Mouse (Mus musculus): ENCODE measurements at regions not wholly inside any gene's neighbourhood (a gene's known extent, or its start where the extent isn't known, plus 50 kb on each side); places are given as distances from the start of the nearest gene placed in this dataset.

DNA sequence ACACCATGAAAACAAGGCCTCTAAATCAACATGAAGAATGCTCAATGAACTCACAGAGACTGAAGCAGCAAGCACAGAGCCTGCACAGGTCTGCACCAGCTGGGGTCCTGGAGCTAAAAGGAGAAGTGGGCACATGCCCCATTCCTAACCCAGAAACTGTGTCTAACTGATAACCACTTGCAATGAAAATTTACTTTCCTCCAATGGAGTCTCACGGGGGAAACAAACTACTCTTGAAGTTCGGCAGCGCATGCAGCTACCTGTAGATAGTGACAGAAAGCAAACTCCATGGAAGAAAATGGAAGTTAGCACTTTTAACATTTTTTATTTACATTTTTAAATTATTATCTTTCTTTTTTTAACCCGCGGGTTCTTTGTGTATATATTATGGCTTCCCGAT is 76.8 kb upstream of the Akap6 start:
- DNase-seq: no peak
- intact Hi-C loops (cut with DNase I): no loop called here

DNA sequence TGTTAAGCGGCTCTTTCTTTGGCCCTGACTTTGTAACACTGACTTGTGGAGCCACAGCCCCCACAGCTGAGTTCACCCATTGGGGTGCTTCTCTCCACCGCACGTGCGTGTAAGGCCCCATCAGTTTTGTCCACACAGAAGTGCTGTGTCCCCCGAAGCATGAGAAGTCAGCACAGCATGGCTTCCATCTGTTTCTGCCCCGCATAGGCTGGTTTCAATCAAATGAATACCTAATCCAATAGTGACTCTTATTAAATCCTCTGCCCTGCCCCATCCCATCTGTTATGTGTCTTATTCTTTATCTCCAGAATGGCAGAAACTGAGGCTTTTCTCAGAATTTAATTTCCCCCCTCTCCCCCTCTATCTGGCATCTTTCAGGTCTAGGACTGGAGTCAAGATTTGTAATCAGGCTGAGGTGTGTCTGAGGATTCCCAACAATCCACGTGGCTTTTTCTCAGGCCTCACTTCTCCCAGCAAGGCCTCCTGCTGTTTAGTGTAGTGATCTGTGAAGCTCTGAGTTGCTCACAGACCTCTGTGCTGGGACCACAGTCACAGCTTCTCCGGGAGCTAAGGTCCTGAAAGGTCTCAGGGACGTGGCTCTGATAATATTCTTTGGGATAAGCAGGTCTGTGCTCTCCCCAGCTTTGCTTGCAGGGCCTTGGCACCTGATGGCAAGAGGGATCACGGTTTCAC is 75.6 kb upstream of the Akap6 start:
- intact Hi-C loops (cut with DNase I): no loop called here
- DNase-seq: no peak

DNA sequence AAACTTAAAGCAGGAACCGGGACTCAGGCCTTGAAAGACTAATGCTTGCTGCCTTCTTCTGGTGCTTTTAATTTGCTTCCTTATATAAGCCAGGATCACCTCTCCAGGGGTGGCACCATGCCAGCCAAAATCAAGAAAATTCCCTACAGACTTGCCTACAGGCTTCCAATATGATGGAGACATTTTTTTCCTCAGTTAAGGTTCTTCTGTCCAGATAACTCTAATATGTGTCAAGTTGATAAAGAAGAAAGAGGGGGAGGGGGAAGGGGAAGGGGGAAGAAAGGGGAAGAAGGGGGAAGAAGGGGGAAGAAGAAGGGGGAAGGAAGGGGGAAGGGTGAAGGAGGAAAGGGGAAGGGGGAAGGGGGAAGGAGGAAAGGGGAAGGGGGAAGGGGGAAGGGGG is 74.3 kb upstream of the Akap6 start:
- no peak for DNase-seq
- intact Hi-C loops (cut with DNase I): no loop called here

DNA sequence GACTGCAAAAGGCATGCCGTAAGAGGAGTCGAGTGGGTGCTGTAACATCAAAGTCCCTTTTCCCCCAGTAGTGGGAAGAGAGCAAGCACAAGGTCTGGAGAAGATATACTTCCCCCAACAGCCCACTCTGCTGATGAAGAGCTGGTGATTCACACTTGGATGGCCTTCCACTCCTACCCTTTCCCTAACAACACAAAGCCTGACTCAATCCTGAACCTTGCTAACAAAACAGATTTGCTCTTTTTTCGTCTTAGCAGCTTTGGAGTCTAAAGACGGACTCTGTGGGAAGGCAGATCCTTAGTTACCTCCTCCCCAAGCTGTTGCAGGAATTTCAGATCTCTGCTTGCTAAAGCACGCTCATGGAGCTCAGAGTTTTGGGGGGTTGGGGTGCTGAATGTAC is 70.4 kb upstream of the Akap6 start:
- intact Hi-C loops (cut with DNase I): no loop called here
- no peak for DNase-seq

DNA sequence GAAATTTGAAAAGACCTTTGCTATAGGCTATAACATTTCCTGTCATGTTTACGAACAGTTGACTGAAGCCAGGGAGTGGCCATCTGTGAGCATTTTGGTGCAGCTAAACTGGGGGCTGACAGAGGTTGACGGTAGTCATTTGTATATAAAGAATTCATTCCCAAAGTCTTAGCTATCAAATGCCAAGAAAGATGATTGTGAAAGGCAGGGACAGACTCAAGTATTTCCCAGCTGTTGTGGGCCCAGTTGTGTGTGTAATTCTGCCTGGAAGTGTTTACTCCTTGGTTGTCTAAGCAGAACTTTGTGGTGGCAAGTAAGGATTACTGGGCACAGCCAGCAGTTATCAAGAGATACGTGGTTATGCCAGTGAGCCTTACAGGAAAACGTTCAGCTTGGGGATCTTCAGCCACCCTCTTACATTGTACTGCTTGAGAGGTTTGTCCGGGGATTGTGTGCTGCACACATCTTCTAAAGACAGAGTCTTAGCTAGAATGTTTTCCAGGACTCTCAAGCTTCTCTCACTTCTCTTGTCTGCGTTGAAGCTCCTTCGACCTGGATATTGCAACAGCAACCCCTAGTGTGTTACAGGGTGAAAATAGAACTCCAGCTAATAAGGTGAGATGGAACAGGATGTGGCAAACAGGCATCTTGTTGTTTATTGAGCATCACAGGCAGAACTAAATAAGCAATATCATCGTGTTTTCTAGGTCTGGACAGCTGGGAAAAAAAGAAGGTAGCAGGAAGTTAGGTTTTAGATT is 63.9 kb upstream of the Akap6 start:
- no peak for DNase-seq
- intact Hi-C loops (cut with DNase I): loop anchor here (5.0 to 10.0 kb wide), 4 partner anchors 133 to 598 kb away; partner anchors contain the start of gene Arhgap5

DNA sequence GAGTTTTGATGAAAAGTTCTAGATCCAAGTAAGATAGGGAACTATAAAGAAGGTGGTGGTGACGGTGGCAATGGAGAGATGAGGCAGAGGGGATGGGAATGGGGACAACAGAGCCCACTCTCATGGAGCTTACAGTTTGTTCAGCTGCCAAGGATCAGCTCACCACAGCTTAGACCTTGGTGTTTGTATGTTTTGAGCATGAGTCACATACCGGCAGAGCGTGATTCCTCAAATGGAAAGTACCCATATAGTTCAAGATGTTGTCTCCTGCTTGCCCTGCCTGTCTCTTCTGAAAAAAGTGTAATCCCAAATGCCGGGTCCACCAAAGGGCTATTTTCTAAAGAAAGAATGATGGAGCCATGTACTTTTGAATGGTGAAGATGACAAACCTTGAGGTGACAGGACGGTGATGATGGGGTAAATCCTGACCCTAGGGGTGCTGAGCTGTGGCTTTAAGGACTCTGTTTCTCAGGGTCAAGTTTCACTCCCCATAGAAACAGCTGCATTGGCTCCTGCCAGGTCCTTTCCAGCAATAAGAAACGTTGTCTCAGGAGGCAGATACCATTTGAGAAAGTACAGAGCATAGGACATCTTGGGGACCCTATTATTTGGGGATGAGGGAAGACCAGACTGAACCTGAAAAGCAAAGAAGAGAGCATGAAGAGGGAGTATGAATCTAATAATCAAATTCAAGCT is 62.8 kb upstream of the Akap6 start:
- intact Hi-C loops (cut with DNase I): loop anchor here (1.0 to 10.0 kb wide), 5 partner anchors 134 to 623 kb away; partner anchors contain the start of gene Arhgap5
- no peak for DNase-seq

DNA sequence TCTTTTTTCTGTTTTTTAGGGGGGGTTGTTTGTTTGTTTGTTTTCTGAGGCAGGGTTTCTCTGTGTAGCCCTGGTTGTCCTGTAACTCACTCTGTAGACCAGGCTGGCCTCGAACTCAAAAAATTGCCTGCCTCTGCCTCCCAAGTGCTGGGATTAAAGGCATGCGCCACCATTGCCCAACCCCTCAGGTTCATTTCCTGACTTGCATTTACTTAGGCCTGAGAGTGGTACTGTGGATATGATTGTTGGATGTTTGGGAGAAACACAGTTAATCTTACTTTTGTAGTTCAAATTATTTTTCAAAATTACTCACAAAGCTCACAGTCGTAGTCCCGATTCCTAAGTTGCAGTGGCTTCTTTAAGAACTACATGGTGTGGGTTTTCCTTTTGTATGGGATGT is 62.3 kb upstream of the Akap6 start:
- DNase-seq: no peak
- intact Hi-C loops (cut with DNase I): loop anchor here (1.0 to 10.0 kb wide), 5 partner anchors 135 to 624 kb away; partner anchors contain the start of gene Arhgap5

DNA sequence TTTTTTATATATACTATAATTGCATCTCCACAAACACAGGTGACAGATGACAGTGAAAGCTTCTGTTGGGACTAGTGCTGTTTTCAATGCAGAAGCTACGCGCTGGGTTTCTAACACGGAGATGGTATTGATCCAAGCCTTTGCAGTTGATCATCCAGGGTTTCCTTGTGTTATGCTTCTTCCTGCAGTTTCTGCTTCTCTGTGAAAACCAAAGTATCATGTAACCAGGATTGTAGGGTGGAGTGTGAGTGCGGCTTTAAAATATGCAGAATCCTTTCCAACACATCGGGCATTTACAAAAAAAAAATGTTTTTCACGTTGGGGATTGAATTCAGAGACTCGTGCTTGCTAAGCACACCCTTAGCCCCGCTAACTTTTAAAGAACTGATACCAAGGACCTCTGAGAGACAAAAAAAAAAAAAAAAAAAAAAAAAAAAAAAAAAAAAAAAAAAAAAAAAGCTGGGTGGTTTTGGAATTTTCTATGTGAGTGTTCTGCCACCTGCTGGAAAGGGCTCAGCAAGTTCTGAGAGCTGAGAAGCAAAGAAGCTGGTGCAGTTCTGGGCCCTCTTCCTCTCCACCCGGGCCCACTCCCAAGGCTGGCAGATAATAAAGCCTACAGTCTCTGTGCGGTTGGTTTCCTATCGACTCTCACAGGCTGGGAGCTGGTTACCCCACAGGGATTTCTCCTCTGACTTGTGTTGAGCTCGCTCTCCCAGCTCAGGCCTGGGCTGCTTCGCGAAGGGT is 61.5 kb upstream of the Akap6 start:
- intact Hi-C loops (cut with DNase I): loop anchor here (1.0 to 10.0 kb wide), 5 partner anchors 135 to 628 kb away; partner anchors contain the start of gene Arhgap5
- peak; percentile 42 to 50 for DNase-seq

DNA sequence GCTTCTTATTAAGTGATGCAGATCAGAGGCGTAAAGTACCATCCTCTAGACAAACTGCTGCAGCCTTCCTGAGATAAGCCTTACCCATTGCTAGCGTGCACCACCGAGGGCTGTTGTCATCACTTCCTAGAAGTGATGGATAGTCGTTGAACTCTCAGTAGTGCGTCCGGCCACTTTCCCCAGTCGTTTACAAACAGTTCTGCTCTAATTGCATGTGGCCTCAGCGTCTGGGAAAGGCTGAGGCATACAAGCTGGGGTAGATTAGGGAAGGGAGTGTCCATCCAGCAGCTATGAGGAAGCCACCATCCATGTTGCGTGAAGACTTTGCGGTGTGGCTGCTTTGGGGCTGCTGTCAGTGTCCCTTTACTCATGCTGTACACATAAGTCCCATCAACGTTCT is 60.7 kb upstream of the Akap6 start:
- no peak for DNase-seq
- intact Hi-C loops (cut with DNase I): loop anchor here (1.0 to 10.0 kb wide), 5 partner anchors 136 to 629 kb away; partner anchors contain the start of gene Arhgap5

DNA sequence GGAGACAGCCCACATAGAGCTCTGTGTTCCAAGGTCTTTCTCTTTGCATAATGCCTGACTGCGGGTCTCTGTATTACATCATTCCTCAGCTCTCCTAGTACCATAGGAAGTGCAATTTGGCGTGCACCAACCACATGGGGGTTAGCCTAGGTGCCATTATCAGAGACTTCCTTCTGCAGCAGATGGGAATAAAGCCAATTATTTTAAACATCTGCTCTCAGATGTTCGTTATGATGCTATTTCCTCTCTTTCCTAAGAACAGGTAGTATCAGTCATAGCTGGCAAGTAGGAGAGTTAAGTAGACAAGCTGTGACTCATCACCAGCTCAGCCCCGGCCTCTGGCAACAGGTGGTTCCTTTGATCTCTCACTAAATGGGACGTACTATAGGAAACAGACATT is 55.1 kb upstream of the Akap6 start:
- no peak for DNase-seq
- intact Hi-C loops (cut with DNase I): no loop called here
